Mouse (Mus musculus): ENCODE data around the gene Akap8l. TPM values are rescaled to one million over a fixed set of nuclear protein-coding genes. Genes with fewer than 3 reads are reported as not detected.

Gene Akap8l
- polyA plus RNA-seq, 1 experiment from 2014 or later, result 88.1 TPM

DNA sequence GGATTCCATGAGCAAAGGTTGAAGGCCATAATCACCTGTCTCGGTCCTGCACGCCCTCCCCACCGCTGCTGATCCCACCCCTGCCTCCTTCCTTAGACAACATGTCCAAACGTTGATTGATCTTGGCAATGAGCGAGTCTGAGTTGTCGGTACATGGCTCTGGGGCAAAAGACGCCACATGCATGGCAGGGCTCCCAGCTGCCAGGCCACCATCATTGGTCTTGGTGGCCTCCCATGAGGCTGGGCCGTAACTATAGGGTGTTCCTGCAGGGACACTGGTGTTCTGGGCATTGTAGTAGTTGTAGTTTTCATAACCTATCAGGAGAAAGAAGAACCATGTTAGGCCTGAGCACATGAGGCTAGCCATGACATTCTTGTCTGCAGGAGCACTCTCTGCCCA lies 33.4 kb downstream of the Akap8l start:
- no peaks in the 10 kb centered on the region for H3K27me3 ChIP-seq
- H3K4me1 ChIP-seq (replicated peaks), result peaks cover 20% of the 10 kb centered on the region
- no peak overlapping the region for H3K27ac ChIP-seq
- no peaks in the 10 kb centered on the region for H3K9me3 ChIP-seq (replicated peaks)
- WGBS, result 95% methylated on average over 8 of the region's 8 CpGs
- no peak for ATAC-seq (replicated peaks; ENCODE audit: insufficient number of reproducible peaks, insufficient read depth, low FRiP score, low read depth)
- no peak overlapping the region for H3K4me2 ChIP-seq
- no peak overlapping the region for H3K9ac ChIP-seq
- H3K4me3 ChIP-seq, result no peak overlapping the region
- H3K36me3 ChIP-seq, result peaks cover 61% of the 10 kb centered on the region

DNA sequence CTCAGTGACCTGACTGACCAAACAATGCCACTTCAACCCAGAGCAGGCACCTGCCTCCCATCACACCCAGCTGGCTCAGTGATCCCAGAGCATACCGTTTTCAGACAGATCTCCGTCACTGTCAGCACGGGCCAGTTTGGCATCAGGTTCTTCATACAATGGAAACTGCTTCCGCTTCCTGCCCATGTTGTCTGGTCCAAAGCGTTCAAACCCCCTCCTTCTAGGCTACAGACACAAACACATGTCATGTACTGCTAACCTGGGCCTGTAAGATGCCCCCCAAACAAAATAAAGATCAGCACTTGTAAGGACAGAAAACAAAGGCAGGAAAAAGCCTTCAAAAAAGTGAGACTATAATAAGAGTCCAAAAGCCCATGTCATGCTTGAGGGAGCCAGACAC lies 34.8 kb downstream of the Akap8l start:
- H3K9ac ChIP-seq, result no peak overlapping the region
- H3K4me3 ChIP-seq, result no peak overlapping the region
- no peak for ATAC-seq (replicated peaks; ENCODE audit: insufficient number of reproducible peaks, insufficient read depth, low FRiP score, low read depth)
- H3K27me3 ChIP-seq, result no peaks in the 10 kb centered on the region
- H3K36me3 ChIP-seq, result peaks cover 75% of the 10 kb centered on the region
- H3K9me3 ChIP-seq (replicated peaks), result no peaks in the 10 kb centered on the region
- WGBS, result 90% methylated on average over 5 of the region's 5 CpGs
- H3K4me2 ChIP-seq, result no peak overlapping the region
- H3K27ac ChIP-seq, result no peak overlapping the region
- H3K4me1 ChIP-seq (replicated peaks), result peaks cover 16% of the 10 kb centered on the region

GRCm38 (mm10) chr17:32313892-32314291 lies 36.5 kb downstream of the Akap8l start:
- no peaks in the 10 kb centered on the region for H3K27me3 ChIP-seq
- H3K4me2 ChIP-seq, result no peak overlapping the region
- peaks cover 6% of the 10 kb centered on the region for H3K4me1 ChIP-seq (replicated peaks)
- peaks cover 92% of the 10 kb centered on the region for H3K36me3 ChIP-seq
- H3K4me3 ChIP-seq, result no peak overlapping the region
- no peak for ATAC-seq (replicated peaks; ENCODE audit: insufficient number of reproducible peaks, insufficient read depth, low FRiP score, low read depth)
- no peaks in the 10 kb centered on the region for H3K9me3 ChIP-seq (replicated peaks)
- H3K9ac ChIP-seq, result no peak overlapping the region
- no peak overlapping the region for H3K27ac ChIP-seq
- 66% methylated on average over 5 of the region's 5 CpGs for WGBS

- H3K27me3 ChIP-seq, result no peaks in the 10 kb centered on the region
- H3K27ac ChIP-seq, result no peak overlapping the region
- no peaks in the 10 kb centered on the region for H3K9me3 ChIP-seq (replicated peaks)
- H3K9ac ChIP-seq, result no peak overlapping the region
- H3K4me3 ChIP-seq, result no peak overlapping the region
- H3K4me1 ChIP-seq (replicated peaks), result no peaks in the 10 kb centered on the region
- 95% methylated on average over 8 of the region's 8 CpGs for WGBS
- no peak for ATAC-seq (replicated peaks; ENCODE audit: insufficient number of reproducible peaks, insufficient read depth, low FRiP score, low read depth)
- H3K36me3 ChIP-seq, result peaks cover 99% of the 10 kb centered on the region
- H3K4me2 ChIP-seq, result no peak overlapping the region
Measured at GRCm38 (mm10) chr17:32312801-32313200, 37.6 kb downstream of the Akap8l start.

- Histone ChIP-seq H3K4me2 (no peak overlapping the region), H3K27ac (no peak overlapping the region), H3K27me3 (no peaks in the 10 kb centered on the region), H3K9me3 (replicated peaks) (no peaks in the 10 kb centered on the region), H3K36me3 (peaks cover 94% of the 10 kb centered on the region), H3K9ac (no peak overlapping the region), H3K4me3 (no peak overlapping the region), H3K4me1 (replicated peaks) (no peaks in the 10 kb centered on the region)
- 90% methylated on average over 4 of the region's 4 CpGs for WGBS
- ATAC-seq (replicated peaks; ENCODE audit: insufficient number of reproducible peaks, insufficient read depth, low FRiP score, low read depth), result no peak
Measured at GRCm38 (mm10) chr17:32307963-32308362, 42.4 kb downstream of the Akap8l start.

- Histone ChIP-seq H3K9ac (no peak overlapping the region), H3K4me3 (no peak overlapping the region), H3K36me3 (no peaks in the 10 kb centered on the region), H3K9me3 (replicated peaks) (no peaks in the 10 kb centered on the region), H3K27me3 (no peaks in the 10 kb centered on the region), H3K4me1 (replicated peaks) (no peaks in the 10 kb centered on the region), H3K4me2 (no peak overlapping the region), H3K27ac (no peak overlapping the region)
- ATAC-seq (replicated peaks; ENCODE audit: insufficient number of reproducible peaks, insufficient read depth, low FRiP score, low read depth), result no peak
- WGBS, result 91% methylated on average over 1 of the region's 1 CpGs
Measured at GRCm38 (mm10) chr17:32298125-32298524, 52.3 kb downstream of the Akap8l start.

DNA sequence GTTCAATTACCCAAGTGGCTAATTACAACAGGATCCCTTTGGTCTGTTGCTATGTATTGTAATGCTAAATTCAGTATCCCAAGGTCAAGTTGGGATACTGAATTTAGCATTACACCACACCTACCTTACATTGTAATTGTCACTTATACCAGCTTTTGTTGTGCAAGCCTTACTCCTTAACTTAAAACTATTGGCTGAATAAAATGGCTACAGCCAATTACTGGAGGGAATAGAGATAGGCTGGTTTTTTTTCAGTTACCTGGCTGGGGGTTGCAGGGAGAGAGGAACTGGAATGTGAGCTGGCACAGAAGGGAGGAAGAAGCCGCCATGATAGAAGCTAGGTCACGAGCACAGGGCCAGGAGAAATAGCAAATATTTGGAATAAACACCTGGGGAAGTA lies 54.5 kb downstream of the Akap8l start:
- no peak overlapping the region for H3K9ac ChIP-seq
- no peak overlapping the region for H3K27ac ChIP-seq
- H3K27me3 ChIP-seq, result no peaks in the 10 kb centered on the region
- no peaks in the 10 kb centered on the region for H3K36me3 ChIP-seq
- H3K4me1 ChIP-seq (replicated peaks), result no peaks in the 10 kb centered on the region
- no peak overlapping the region for H3K4me2 ChIP-seq
- no peaks in the 10 kb centered on the region for H3K9me3 ChIP-seq (replicated peaks)
- no peak for ATAC-seq (replicated peaks; ENCODE audit: insufficient number of reproducible peaks, insufficient read depth, low FRiP score, low read depth)
- 79% methylated on average over 2 of the region's 2 CpGs for WGBS
- no peak overlapping the region for H3K4me3 ChIP-seq

DNA sequence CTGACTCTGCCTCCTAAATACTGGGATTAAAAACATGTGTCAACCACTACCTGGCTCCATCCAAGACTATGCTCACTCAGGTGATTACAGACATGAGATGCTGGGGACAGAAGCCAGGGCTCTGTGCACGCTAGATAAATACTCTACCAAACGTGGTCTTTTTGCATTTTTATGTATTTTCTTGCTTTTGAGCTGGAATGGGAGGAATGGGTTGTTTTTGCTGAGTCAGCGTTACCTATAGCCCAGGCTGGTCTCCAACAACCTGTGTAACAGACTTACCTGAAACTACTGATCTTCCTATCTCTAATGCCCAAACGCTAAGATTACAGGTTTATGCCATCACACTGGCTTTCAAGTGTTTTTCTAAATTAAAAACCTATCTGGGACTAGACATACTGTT lies 55.2 kb downstream of the Akap8l start:
- no peak overlapping the region for H3K9ac ChIP-seq
- H3K27me3 ChIP-seq, result no peaks in the 10 kb centered on the region
- no peaks in the 10 kb centered on the region for H3K9me3 ChIP-seq (replicated peaks)
- H3K36me3 ChIP-seq, result no peaks in the 10 kb centered on the region
- WGBS, result 73% methylated on average over 4 of the region's 4 CpGs
- H3K27ac ChIP-seq, result no peak overlapping the region
- no peaks in the 10 kb centered on the region for H3K4me1 ChIP-seq (replicated peaks)
- ATAC-seq (replicated peaks; ENCODE audit: insufficient number of reproducible peaks, insufficient read depth, low FRiP score, low read depth), result no peak
- no peak overlapping the region for H3K4me2 ChIP-seq
- no peak overlapping the region for H3K4me3 ChIP-seq

- H3K4me1 ChIP-seq (replicated peaks), result peaks cover 27% of the 10 kb centered on the region
- 44% methylated on average over 6 of the region's 6 CpGs for WGBS
Measured at GRCm38 (mm10) chr17:32285138-32285670, 65.2 kb downstream of the Akap8l start.

DNA sequence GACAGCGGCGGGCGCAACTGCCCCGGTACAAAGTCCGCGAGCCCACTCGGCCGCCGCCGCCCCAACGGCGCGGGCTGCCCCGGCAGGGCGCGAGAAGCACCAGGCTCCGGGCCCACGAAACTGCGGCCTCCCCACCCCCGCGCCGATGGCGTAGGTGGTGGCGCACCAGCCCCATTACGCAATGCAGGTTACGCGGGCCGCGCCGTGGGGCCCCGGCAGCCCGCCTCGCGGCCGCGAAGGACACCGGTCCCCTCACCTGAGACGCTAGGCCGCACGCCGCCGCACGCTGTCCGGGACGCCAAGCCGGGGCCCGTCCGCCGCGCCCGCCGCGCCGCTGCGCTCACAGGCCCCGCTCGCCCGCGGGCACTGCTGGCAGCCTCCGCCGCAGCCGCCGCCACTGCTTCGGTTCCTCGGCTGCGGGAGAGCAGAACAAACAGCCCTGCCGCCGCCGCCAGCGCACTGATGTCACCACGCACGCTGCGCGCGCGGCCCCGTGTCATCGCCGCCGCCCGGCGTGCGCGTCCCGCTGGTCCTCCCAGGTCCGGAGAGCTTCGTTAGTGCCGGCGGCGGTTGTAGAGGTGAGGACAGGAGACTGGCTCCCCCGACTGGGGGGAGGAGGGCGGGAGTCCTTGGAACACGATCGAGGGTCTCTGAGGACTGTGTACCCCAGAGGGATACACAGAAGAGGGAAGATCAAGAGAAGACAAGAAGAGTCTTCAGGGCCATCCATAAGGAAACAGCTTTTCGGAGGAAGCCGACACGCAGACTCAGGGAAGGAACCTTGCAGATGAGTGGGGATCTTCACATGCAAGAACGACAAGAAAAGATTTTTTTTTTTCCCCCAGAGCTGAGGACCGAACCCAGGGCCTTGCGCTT lies 65.9 kb downstream of the Akap8l start, which contains the start of gene Brd4:
Brd4 (minus strand) TSS at position 461 of the 876 bp plus-strand sequence.
- whole genome bisulfite sequencing, result under 1% methylated on average over 85 of the region's 100 CpGs
- Histone ChIP-seq H3K27ac (peak within 1 kb of the TSS; percentile 100), H3K27me3 (no peaks in the 10 kb centered on the region), H3K4me3 (peak within 1 kb of the TSS; percentile 98), H3K36me3 (no peaks in the 10 kb centered on the region), H3K4me1 (replicated peaks) (peaks cover 27% of the 10 kb centered on the region), H3K4me2 (peak within 1 kb of the TSS; percentile 85), H3K9me3 (replicated peaks) (no peaks in the 10 kb centered on the region), H3K9ac (peak within 1 kb of the TSS; percentile 100)
- peak; percentile 91 for ATAC-seq (replicated peaks; ENCODE audit: insufficient number of reproducible peaks, insufficient read depth, low FRiP score, low read depth)

More at GRCm38 (mm10) chr17:32285138-32285670, 65.2 kb downstream of the Akap8l start:
- Histone ChIP-seq H3K9ac (peak overlapping the region; percentile 100), H3K9me3 (replicated peaks) (no peaks in the 10 kb centered on the region), H3K4me2 (peak overlapping the region; percentile 85), H3K27ac (peak overlapping the region; percentile 100), H3K4me3 (peak overlapping the region; percentile 98), H3K27me3 (no peaks in the 10 kb centered on the region), H3K36me3 (no peaks in the 10 kb centered on the region)
- no peak for ATAC-seq (replicated peaks; ENCODE audit: insufficient number of reproducible peaks, insufficient read depth, low FRiP score, low read depth)

GRCm38 (mm10) chr17:32283771-32284221 lies 66.6 kb downstream of the Akap8l start:
- ATAC-seq (replicated peaks; ENCODE audit: insufficient number of reproducible peaks, insufficient read depth, low FRiP score, low read depth), result peak; percentile 65
- H3K9me3 ChIP-seq (replicated peaks), result no peaks in the 10 kb centered on the region
- peak overlapping the region; percentile 85 for H3K4me2 ChIP-seq
- peak overlapping the region; percentile 100 for H3K9ac ChIP-seq
- H3K36me3 ChIP-seq, result no peaks in the 10 kb centered on the region
- WGBS, result under 1% methylated on average over 28 of the region's 41 CpGs
- H3K4me1 ChIP-seq (replicated peaks), result peaks cover 27% of the 10 kb centered on the region
- H3K4me3 ChIP-seq, result peak overlapping the region; percentile 98
- H3K27ac ChIP-seq, result peak overlapping the region; percentile 100
- no peaks in the 10 kb centered on the region for H3K27me3 ChIP-seq
